Mouse (Mus musculus): ENCODE measurements around the gene Ropn1.

- TF ChIP-seq CTCF (IDR thresholded peaks at IDR 0.05; ENCODE audit: borderline replicate concordance, control insufficient read depth, extremely low read depth, insufficient read depth, low read length, poor library complexity), result no peak
- no peak for TF ChIP-seq POLR2A (IDR thresholded peaks at IDR 0.05; ENCODE audit: control insufficient read depth, extremely low read depth, insufficient read depth, low read length, poor library complexity)
These were observed 41.4 kb downstream of the Ropn1 start for GRCm38 (mm10) chr16:34691156-34691555.
